Mouse (Mus musculus): ENCODE measurements around the gene Tjp3. TPM values are rescaled to one million over a fixed set of nuclear protein-coding genes. Genes with fewer than 3 reads are reported as not detected.
A peak's percentile ranks its signal among the peaks of the same experiment; 100 is the strongest.

Tjp3 gene
- polyA plus RNA-seq, 1 experiment from 2014 or later: 21.6 TPM

DNA sequence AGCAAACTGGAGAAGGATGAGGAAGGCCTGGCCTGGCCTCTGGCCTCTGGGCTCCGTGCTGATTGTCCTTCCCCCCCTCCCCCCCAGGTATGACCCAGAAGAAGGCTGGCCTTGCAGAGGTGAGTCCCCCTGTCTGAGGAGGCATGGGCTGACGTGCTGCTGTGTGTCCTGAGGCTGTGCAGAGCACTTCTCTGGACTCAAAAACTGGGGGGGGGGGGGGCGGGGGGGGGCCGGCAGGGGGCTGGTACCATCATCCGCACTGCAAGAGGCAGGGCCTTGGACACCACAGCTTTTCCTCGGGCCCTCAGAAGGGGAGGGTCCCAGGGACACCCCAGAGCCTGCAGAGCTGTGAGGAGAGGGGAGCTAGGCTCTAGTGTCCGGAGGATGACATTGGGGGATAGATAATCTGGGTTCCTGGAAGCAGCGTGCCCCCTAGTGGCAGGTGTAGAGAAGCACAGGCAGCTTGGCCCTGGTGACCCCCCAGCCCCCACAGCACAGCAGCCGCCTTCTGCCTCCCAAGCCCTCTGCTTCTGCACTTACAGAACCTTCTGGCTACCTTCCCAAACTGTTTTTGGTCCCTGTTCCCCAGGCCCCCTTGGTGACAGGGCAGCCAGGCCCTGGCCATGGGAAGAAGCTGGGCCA lies 13.3 kb upstream of the Tjp3 start:
- peaks cover 19% of the 10 kb centered on the region; the same call in 1 of the 2 replicates for H3K4me1 ChIP-seq (ENCODE audit: control insufficient read depth, insufficient read depth, low read length)
- H3K9ac ChIP-seq (replicated peaks; ENCODE audit: low read depth, low read length): no peak overlapping the region
- H3K9me3 ChIP-seq (ENCODE audit: control insufficient read depth, low read depth, low read length): no peaks in the 10 kb centered on the region
- whole genome bisulfite sequencing: 20% methylated on average over 7 of the region's 9 CpGs
- peaks cover 34% of the 10 kb centered on the region for H3K36me3 ChIP-seq (ENCODE audit: control insufficient read depth, insufficient read depth, low read length)
- ATAC-seq (ENCODE audit: insufficient number of reproducible peaks, insufficient read depth, low FRiP score, low read depth): no peak
- H3K27ac ChIP-seq (ENCODE audit: low read length): no peak overlapping the region
- no peak overlapping the region for H3K4me3 ChIP-seq (ENCODE audit: low read depth, low read length)
- no peak overlapping the region for H3K4me2 ChIP-seq (replicated peaks; ENCODE audit: low read depth, low read length)
- H3K27me3 ChIP-seq (ENCODE audit: control insufficient read depth, insufficient read depth, low read length): no peaks in the 10 kb centered on the region

DNA sequence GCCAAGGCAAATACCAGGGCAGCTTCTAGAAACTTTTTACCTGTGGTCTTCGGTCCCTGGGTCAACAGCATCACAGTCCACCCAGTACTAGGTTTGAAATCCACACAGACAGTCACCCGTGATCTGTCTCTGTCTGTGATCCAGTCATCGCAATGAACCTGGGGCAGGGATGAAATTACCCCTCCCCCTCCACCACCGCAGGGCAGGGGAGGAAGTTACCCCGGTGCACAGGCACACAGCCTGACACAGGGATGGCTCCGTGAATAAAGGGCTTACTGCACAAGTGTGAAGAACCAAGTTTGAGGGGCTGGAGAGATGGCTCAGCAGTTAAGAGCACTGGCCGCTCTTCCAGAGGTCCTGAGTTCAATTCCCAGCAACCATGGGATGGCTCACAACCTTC lies 12.4 kb upstream of the Tjp3 start:
- Histone ChIP-seq H3K4me1 (ENCODE audit: control insufficient read depth, insufficient read depth, low read length) (peaks cover 19% of the 10 kb centered on the region; the same call in 1 of the 2 replicates), H3K4me2 (replicated peaks; ENCODE audit: low read depth, low read length) (no peak overlapping the region), H3K27me3 (ENCODE audit: control insufficient read depth, insufficient read depth, low read length) (no peaks in the 10 kb centered on the region), H3K36me3 (ENCODE audit: control insufficient read depth, insufficient read depth, low read length) (peaks cover 27% of the 10 kb centered on the region), H3K27ac (ENCODE audit: low read length) (no peak overlapping the region), H3K9me3 (ENCODE audit: control insufficient read depth, low read depth, low read length) (no peaks in the 10 kb centered on the region), H3K4me3 (ENCODE audit: low read depth, low read length) (no peak overlapping the region), H3K9ac (replicated peaks; ENCODE audit: low read depth, low read length) (no peak overlapping the region)
- WGBS: 73% methylated on average over 7 of the region's 7 CpGs
- ATAC-seq (ENCODE audit: insufficient number of reproducible peaks, insufficient read depth, low FRiP score, low read depth): no peak

DNA sequence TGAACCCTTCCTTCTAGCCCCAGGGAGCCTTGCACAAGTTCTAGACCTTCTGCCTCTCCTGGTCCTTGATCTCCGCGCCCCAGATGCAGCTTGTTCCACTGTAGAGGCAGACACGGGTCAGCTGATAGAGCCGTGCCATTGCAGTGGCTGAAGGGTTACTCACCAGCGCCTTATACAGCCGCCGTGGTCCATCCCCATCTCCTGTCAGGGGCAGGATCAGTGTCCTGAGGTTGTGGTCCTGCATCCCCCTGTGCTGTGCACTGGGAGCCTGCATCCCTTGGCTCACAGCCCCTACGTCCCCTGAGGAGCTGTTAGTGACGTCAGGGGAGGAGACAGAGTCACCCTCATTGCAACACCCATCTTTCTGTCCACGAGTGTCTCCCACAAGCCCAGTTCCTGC lies 11.9 kb upstream of the Tjp3 start:
- WGBS: 76% methylated on average over 10 of the region's 10 CpGs
- 0 out of 2 replicates have a peak overlapping the region, but pooled peaks have one; percentile 4 for H3K9ac ChIP-seq (replicated peaks; ENCODE audit: low read depth, low read length)
- no peak overlapping the region for H3K4me3 ChIP-seq (ENCODE audit: low read depth, low read length)
- H3K4me1 ChIP-seq (ENCODE audit: control insufficient read depth, insufficient read depth, low read length): peaks cover 19% of the 10 kb centered on the region; the same call in 1 of the 2 replicates
- ATAC-seq (ENCODE audit: insufficient number of reproducible peaks, insufficient read depth, low FRiP score, low read depth): no peak
- H3K4me2 ChIP-seq (replicated peaks; ENCODE audit: low read depth, low read length): 0 out of 2 replicates have a peak overlapping the region, but pooled peaks have one; percentile 5
- H3K27me3 ChIP-seq (ENCODE audit: control insufficient read depth, insufficient read depth, low read length): no peaks in the 10 kb centered on the region
- no peaks in the 10 kb centered on the region for H3K9me3 ChIP-seq (ENCODE audit: control insufficient read depth, low read depth, low read length)
- H3K27ac ChIP-seq (ENCODE audit: low read length): no peak overlapping the region
- peaks cover 26% of the 10 kb centered on the region for H3K36me3 ChIP-seq (ENCODE audit: control insufficient read depth, insufficient read depth, low read length)

DNA sequence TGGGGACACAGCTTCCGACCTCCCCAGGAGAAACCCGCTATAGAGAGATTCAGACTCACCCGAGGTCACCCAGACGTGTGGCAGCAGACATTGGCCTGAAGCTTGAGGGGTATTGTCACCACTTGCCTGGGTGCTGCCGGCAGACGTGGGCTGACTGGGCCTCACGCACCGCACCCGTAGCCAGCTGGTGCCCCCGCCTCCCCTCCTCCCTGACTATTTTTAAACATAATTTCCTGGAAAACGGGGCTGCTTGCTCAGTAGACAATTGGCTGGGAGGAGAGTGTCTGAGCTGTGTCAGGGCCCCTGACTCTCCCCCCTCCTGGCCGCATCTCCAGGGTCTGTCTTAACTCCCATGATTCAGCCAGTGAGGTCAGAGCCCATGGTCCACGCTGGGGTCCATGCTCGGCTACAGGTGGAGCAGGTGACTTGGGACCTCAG lies 11.4 kb upstream of the Tjp3 start:
- Histone ChIP-seq H3K36me3 (ENCODE audit: control insufficient read depth, insufficient read depth, low read length) (peaks cover 22% of the 10 kb centered on the region), H3K9me3 (ENCODE audit: control insufficient read depth, low read depth, low read length) (no peaks in the 10 kb centered on the region), H3K4me3 (ENCODE audit: low read depth, low read length) (no peak overlapping the region), H3K27ac (ENCODE audit: low read length) (no peak overlapping the region), H3K4me2 (replicated peaks; ENCODE audit: low read depth, low read length) (0 out of 2 replicates have a peak overlapping the region, but pooled peaks have one; percentile 5), H3K4me1 (ENCODE audit: control insufficient read depth, insufficient read depth, low read length) (peaks cover 19% of the 10 kb centered on the region; the same call in 1 of the 2 replicates), H3K9ac (replicated peaks; ENCODE audit: low read depth, low read length) (no peak overlapping the region; the same call in 1 of the 2 replicates), H3K27me3 (ENCODE audit: control insufficient read depth, insufficient read depth, low read length) (no peaks in the 10 kb centered on the region)
- WGBS: 49% methylated on average over 14 of the region's 14 CpGs
- ATAC-seq (ENCODE audit: insufficient number of reproducible peaks, insufficient read depth, low FRiP score, low read depth): no peak

DNA sequence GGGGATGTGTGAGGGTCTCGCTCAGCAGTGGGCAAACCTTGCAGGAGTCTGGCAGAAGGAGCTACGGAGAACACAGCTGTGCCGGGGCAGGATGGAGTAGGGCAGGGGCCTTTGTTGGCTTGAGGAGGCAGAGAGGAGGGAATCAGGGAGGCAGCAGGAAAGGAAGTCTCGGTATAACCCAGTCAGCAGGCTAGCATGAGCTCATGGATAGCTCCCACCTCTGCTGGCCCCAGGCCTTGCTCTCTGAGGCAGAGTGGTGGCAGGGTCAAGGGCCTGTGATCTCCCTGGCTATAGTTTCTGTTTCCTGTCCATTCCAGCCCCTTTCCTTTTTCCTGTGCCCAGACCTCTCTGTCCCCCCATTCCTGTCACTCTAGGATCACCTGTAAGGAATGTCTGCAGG lies 10.9 kb upstream of the Tjp3 start:
- H3K36me3 ChIP-seq (ENCODE audit: control insufficient read depth, insufficient read depth, low read length): peaks cover 17% of the 10 kb centered on the region
- H3K9ac ChIP-seq (replicated peaks; ENCODE audit: low read depth, low read length): no peak overlapping the region; the same call in 1 of the 2 replicates
- no peak overlapping the region for H3K4me2 ChIP-seq (replicated peaks; ENCODE audit: low read depth, low read length)
- H3K27ac ChIP-seq (ENCODE audit: low read length): no peak overlapping the region
- no peaks in the 10 kb centered on the region for H3K9me3 ChIP-seq (ENCODE audit: control insufficient read depth, low read depth, low read length)
- ATAC-seq (ENCODE audit: insufficient number of reproducible peaks, insufficient read depth, low FRiP score, low read depth): no peak
- WGBS: 71% methylated on average over 4 of the region's 4 CpGs
- H3K4me1 ChIP-seq (ENCODE audit: control insufficient read depth, insufficient read depth, low read length): peaks cover 19% of the 10 kb centered on the region; the same call in 1 of the 2 replicates
- no peak overlapping the region for H3K4me3 ChIP-seq (ENCODE audit: low read depth, low read length)
- no peaks in the 10 kb centered on the region for H3K27me3 ChIP-seq (ENCODE audit: control insufficient read depth, insufficient read depth, low read length)

DNA sequence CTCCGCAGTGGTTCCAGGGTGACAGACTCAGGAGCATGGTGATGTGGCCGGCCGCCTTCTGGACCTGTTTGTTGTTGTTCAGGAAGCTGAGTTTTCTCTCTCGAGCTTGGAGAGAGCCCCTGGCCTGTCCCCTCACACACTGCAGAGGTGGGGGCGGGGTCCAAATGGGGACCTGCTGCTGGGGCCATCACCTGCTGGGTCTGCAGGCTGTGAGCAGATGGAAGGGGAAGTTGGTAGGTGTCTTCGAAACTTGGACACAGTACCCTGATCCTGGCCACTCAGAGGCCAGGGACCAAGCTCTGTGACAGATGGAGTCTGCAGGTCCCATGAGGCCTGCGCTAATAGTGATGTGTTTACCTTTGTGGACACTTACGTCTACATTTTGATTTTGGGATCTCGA lies 9.9 kb upstream of the Tjp3 start:
- Histone ChIP-seq H3K4me1 (ENCODE audit: control insufficient read depth, insufficient read depth, low read length) (peaks cover 19% of the 10 kb centered on the region; the same call in 1 of the 2 replicates), H3K4me2 (replicated peaks; ENCODE audit: low read depth, low read length) (no peak overlapping the region)
- WGBS: 72% methylated on average over 9 of the region's 9 CpGs

DNA sequence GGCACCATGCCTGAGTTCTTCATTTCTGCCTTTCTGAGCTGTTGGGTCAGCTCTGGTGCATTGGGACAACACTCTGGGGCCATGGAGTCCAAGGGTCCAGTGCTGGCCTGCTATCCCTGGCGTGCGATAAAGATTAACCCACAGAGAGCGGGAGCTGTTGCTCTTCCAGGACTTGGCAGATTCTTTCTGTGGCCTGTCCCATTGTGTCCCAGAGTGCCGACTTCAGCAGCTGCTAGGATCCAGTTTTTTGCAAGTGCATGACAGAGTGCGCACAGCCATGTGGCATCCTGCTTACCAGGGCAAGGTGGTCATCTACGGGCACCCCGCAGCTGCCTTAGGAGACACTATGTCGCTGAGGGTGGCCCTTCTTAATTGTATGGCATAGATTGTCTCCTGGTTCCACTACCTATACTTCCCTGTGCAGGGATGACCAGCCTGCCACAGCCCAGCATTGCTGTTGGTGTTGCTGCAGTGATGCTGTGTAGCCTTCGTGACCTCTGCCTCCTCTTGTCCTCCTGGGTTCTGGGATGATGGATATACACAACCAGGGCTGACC lies 9.0 kb upstream of the Tjp3 start:
- H3K4me3 ChIP-seq (ENCODE audit: low read depth, low read length): no peak overlapping the region
- no peak overlapping the region for H3K27ac ChIP-seq (ENCODE audit: low read length)
- peaks cover 20% of the 10 kb centered on the region; the same call in 1 of the 2 replicates for H3K4me1 ChIP-seq (ENCODE audit: control insufficient read depth, insufficient read depth, low read length)
- no peaks in the 10 kb centered on the region for H3K27me3 ChIP-seq (ENCODE audit: control insufficient read depth, insufficient read depth, low read length)
- no peak overlapping the region for H3K4me2 ChIP-seq (replicated peaks; ENCODE audit: low read depth, low read length)
- H3K9ac ChIP-seq (replicated peaks; ENCODE audit: low read depth, low read length): no peak overlapping the region
- 77% methylated on average over 9 of the region's 9 CpGs for WGBS
- ATAC-seq (ENCODE audit: insufficient number of reproducible peaks, insufficient read depth, low FRiP score, low read depth): no peak
- H3K9me3 ChIP-seq (ENCODE audit: control insufficient read depth, low read depth, low read length): no peaks in the 10 kb centered on the region
- no peaks in the 10 kb centered on the region; the same call in 1 of the 2 replicates for H3K36me3 ChIP-seq (ENCODE audit: control insufficient read depth, insufficient read depth, low read length)

More for the DNA sequence above, 9.9 kb upstream of the Tjp3 start:
- no peak overlapping the region for H3K27ac ChIP-seq (ENCODE audit: low read length)
- H3K9me3 ChIP-seq (ENCODE audit: control insufficient read depth, low read depth, low read length): no peaks in the 10 kb centered on the region
- no peak overlapping the region for H3K4me3 ChIP-seq (ENCODE audit: low read depth, low read length)
- H3K36me3 ChIP-seq (ENCODE audit: control insufficient read depth, insufficient read depth, low read length): peaks cover 8% of the 10 kb centered on the region; the same call in 1 of the 2 replicates
- H3K27me3 ChIP-seq (ENCODE audit: control insufficient read depth, insufficient read depth, low read length): no peaks in the 10 kb centered on the region
- no peak overlapping the region for H3K9ac ChIP-seq (replicated peaks; ENCODE audit: low read depth, low read length)
- ATAC-seq (ENCODE audit: insufficient number of reproducible peaks, insufficient read depth, low FRiP score, low read depth): no peak

DNA sequence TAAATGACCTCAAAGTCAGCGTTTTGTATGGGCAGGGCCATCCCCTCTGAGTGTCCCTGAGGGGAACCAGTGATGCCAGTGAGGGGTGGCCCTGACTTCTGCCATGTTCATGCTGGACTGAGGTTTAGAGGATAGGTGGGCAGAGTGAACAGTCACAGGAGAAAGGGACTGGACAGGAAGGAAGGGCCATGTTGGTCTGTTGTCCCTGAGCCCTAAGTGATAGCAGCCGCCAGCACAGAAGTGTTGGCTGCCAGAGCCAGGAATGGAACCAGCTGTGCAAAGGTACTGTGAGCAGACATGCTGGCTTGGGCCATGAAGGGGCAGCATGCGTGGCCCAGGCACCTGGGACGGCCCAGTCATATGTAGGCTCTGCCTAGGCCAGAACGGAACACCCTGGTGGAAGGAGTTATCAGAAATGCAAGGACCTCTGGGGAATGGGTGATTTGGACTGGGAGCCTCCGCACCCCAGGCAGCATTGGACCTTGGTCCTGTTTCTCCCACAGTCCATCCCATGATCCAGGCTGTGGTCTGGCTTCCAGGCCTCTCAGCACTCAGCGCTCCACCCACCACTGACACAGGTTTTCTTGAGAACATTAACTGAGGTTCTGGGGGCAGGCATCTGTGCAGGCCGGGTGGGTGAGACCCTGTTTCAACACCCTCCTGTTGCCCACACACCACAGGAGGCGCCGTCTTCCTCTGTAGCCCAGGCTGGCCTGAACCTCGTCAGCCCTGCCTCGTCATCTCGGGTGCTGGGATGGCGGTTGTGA lies 8.4 kb upstream of the Tjp3 start:
- 84% methylated on average over 14 of the region's 14 CpGs for WGBS
- Histone ChIP-seq H3K4me2 (replicated peaks; ENCODE audit: low read depth, low read length) (no peak overlapping the region), H3K27ac (ENCODE audit: low read length) (no peak overlapping the region)

More for the DNA sequence above, 8.4 kb upstream of the Tjp3 start:
- H3K4me3 ChIP-seq (ENCODE audit: low read depth, low read length): no peak overlapping the region
- H3K4me1 ChIP-seq (ENCODE audit: control insufficient read depth, insufficient read depth, low read length): peaks cover 23% of the 10 kb centered on the region; the same call in 1 of the 2 replicates
- no peaks in the 10 kb centered on the region for H3K9me3 ChIP-seq (ENCODE audit: control insufficient read depth, low read depth, low read length)
- no peaks in the 10 kb centered on the region for H3K36me3 ChIP-seq (ENCODE audit: control insufficient read depth, insufficient read depth, low read length)
- no peaks in the 10 kb centered on the region for H3K27me3 ChIP-seq (ENCODE audit: control insufficient read depth, insufficient read depth, low read length)
- no peak overlapping the region for H3K9ac ChIP-seq (replicated peaks; ENCODE audit: low read depth, low read length)
- no peak for ATAC-seq (ENCODE audit: insufficient number of reproducible peaks, insufficient read depth, low FRiP score, low read depth)
